Mouse (Mus musculus): ENCODE measurements around the gene Kcns1.

Gene Kcns1

DNA sequence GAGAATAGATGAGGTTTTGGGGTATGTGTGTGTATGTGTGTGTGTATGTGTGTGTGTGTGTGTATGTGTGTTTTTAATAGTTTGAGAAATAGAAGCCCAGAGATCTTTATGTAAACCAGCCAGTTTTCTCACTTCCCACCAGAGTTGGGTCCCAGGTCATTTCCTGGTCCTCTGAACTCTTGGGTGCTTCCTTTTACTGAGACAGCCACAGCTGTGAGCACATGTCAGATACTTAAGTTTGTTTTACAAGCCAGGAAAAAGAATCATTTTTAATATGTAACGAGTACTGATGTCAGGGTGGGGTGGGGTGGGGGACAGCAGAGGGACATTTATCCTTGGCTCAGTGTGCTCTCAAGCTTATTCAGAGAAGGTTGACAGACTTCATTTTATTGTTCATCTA is 35.5 kb downstream of the Kcns1 start:
- in situ Hi-C loops (cut with MboI; ENCODE audit: low pct_unique_long_range_greater_than_20kb in 1 of 2, low sequenced_read_pairs in 2 of 2, unreplicated experiment in 1 of 2), result no loop called here

DNA sequence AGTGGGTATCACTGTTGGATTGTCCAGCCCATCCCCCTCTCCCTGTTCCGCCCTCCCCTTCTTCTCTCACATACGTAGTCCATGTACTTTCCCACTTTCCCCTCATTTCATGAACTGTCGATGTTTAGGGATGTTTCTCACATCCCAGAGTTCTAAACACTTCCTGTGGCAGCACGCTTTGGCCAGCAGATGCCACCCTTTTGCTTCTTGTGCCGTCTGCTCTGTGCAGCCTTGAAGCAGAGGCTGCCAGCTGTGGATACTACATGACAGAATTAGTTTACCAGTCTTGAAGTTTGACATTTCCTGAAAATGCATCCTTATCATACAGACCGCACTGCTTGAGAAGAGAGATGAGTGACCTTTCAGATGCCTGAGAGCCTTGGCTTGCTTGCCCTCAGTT is 36.4 kb downstream of the Kcns1 start:
- in situ Hi-C loops (cut with MboI; ENCODE audit: low pct_unique_long_range_greater_than_20kb in 1 of 2, low sequenced_read_pairs in 2 of 2, unreplicated experiment in 1 of 2), result no loop called here

DNA sequence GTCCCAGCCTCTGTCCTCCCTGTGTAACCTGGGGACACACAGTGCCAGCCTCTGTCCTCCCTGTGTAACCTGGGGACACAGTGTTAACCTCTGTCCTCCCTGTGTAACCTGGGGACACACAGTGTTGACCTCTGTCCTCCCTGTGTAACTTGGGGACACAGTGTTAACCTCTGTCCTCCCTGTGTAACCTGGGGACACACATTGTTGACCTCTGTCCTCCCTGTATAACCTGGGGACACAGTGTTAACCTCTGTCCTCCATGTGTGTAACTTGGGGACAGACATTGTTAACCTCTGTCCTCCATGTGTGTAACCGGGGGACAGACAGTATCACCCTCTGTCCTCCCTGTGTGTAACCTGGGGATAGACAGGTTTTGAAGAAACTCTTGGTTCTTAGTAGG is 39.3 kb downstream of the Kcns1 start:
- in situ Hi-C loops (cut with MboI; ENCODE audit: low pct_unique_long_range_greater_than_20kb in 1 of 2, low sequenced_read_pairs in 2 of 2, unreplicated experiment in 1 of 2), result no loop called here

DNA sequence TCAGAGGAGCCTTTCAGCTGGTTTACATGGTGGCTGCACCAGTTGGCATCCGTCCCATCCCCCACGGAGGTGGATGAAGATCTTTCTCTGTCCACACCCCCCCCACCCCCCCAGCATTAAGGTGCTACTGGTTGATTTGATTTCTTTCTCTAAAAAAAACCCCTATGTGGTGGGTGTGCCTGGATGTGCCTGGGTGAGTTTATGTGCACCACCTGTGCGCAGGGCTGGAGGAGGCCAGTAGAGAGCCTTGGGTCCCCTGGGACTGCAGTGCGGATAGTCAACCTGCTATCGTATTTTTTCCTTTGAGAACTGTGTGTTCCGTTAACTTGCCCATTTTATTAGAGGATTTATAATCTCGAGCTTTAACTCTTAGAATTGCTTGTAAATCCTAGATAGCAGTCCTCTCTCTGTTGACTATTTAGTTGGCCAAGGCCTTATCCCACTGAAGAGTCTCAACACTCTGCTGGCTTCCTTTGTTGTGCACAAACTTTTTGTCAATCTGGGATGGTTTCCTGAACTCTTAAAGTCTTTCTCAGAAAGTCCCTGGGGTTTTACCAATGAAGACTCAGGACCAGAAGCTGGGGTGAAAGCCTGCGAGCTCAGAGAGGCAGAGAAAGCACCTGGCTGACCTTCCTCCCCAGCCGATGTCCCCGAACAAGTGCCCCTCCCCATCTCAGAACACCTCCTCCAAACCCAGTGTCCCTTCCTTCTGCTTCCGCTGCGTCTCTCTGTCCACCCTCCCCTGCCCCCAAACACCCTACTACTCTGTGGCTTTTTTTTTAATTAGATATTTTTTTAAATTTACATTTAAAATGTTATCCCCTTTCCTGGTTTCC is 42.1 kb downstream of the Kcns1 start:
- in situ Hi-C loops (cut with MboI; ENCODE audit: low pct_unique_long_range_greater_than_20kb in 1 of 2, low sequenced_read_pairs in 2 of 2, unreplicated experiment in 1 of 2), result no loop called here

DNA sequence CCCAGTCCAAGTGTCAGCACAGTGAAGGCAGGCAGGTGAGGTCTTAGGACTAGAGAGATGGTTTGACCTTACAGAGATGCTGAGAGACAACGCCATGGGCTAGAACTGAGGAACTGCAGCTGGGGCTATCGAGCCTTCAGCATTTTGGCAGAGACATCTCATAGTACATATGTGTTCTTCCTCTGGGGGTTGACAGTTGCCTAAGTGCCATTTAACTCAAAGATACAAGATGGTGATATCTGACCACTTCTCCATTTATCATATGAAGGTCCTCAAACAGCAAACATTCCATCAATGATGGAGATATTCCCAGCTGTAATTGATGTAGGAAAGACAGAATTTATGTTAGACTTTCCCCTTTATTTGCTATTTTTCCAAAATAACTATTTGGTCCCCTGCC is 43.6 kb downstream of the Kcns1 start:
- in situ Hi-C loops (cut with MboI; ENCODE audit: low pct_unique_long_range_greater_than_20kb in 1 of 2, low sequenced_read_pairs in 2 of 2, unreplicated experiment in 1 of 2), result no loop called here

DNA sequence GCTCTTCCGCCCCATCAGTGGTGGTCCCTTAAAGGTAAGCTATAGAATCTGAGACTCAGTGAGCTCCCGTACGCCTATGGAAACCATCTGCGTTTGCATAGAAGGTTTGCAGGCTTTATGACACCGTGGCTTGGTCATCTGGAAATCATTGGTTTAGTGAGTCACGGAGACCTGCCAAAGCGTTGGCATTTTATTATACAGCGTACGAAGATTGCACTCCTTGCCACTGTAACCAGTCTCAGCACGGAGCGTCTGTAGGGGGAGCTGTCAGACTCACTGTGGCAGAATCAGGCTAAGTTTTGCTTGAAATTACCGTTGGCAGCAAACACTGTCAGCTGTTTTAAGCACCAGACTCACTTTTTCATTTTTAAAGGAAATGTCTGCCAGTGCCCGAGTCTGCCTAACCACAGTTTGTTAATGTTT is 44.4 kb downstream of the Kcns1 start:
- in situ Hi-C loops (cut with MboI; ENCODE audit: low pct_unique_long_range_greater_than_20kb in 1 of 2, low sequenced_read_pairs in 2 of 2, unreplicated experiment in 1 of 2), result no loop called here

DNA sequence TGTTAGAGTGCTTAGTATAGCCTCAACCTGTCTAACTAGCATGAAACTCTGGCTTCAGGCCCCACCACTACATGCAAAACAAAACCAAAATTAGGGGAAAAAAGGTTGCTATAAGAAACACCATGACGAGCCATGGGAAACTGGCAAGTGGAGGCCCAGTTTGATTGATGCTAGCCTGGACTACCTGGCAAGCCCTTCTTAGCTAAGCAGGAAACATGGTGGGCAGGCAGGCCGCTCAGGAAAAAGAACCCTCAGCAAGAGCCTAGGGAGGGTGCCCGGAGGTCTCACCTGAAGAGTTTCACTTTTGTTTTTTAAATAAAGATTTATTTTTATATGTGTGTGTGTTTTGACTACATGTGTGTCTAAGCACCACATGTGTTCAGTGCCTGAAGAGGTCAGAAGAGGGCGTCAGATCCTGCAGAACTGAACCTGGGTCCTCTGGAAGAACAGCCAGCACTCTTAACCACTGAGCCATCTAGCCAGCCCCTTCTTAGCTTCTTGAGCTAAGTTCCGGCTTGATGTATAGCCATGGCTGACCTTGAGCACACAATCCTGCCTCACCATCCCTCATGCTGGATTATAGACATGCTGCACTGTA is 47.6 kb downstream of the Kcns1 start:
- in situ Hi-C loops (cut with MboI; ENCODE audit: low pct_unique_long_range_greater_than_20kb in 1 of 2, low sequenced_read_pairs in 2 of 2, unreplicated experiment in 1 of 2), result no loop called here

DNA sequence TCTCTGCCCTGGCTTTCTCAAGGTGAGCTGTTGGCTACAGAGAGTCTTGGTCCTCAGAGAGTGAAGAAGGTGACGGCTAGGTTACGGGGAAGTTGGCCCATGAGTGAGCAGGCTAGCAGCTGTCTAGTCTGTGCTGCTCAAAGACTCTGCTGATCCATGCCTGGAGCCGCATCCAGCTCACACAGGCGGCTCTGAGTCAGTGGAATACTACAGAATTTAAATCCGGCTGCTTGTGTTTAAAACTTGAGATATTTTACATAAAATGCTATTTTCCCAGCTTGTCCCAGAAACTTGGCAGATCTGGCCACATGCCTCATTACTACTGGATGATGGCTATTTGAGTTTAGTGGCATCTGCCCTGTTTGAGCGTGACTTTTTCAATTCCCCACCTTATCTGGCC is 51.4 kb downstream of the Kcns1 start:
- in situ Hi-C loops (cut with MboI; ENCODE audit: low pct_unique_long_range_greater_than_20kb in 1 of 2, low sequenced_read_pairs in 2 of 2, unreplicated experiment in 1 of 2), result no loop called here

DNA sequence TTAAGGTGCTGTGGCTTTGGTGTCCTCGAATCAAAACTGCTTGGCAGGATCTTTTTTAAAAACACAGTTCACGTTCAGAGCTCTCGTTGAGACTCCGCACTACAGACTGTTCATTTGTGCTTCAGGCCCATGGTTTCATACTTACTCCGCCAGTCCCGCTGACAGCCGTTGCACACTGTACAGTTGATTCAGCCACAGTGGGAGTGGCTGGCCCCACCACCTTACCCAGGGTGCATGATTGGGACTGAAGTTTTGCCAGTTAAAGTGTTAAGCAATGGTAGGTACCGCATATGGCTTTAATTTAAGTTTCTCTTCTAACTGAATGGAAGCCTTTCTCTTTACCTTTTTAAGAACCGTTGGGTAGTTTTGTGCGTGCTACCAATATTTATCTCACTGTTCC is 55.4 kb downstream of the Kcns1 start:
- in situ Hi-C loops (cut with MboI; ENCODE audit: low pct_unique_long_range_greater_than_20kb in 1 of 2, low sequenced_read_pairs in 2 of 2, unreplicated experiment in 1 of 2), result no loop called here

DNA sequence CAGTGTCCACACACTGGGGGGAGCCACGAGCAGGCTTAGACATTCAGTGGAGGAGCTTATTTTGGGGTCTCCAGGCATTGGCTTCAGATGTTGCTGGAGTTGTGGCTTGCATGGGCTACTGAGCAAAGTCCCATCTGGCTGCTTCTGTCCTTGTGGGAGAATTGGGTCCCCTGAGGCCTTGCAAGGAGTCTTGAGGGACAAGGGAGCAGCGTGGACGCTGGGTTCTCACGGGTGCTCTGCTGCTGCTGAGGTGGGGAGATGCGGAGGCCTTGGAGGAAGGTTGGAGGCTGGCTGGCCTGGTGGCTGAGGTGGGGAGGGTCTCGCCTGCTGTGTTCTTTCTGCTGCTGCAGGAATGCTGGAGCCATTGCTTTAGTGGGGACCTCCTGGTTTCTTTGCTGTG is 56.9 kb downstream of the Kcns1 start:
- in situ Hi-C loops (cut with MboI; ENCODE audit: low pct_unique_long_range_greater_than_20kb in 1 of 2, low sequenced_read_pairs in 2 of 2, unreplicated experiment in 1 of 2), result no loop called here
